Mouse (Mus musculus) ES-E14 (cell line): Measurements from ENCODE around the gene Supt4a.

ENCODE experiments used
- HCFC1 ChIP-seq: IDR thresholded peaks from 2 replicates; pipeline ENCODE4 v1.6.1; 2012; ENCODE audit warnings: low read length, inconsistent platforms, borderline replicate concordance; ENCODE audit not compliant: insufficient read depth
- ZC3H11A ChIP-seq: IDR thresholded peaks from 2 replicates; pipeline ENCODE4 v1.6.1; 2012; ENCODE audit warnings: low read depth, mild to moderate bottlenecking, inconsistent platforms, low read length, borderline replicate concordance

- TF ChIP-seq HCFC1 (no peak), ZC3H11A (no peak)
Measured at GRCm38 (mm10) chr11:87748132-87749119, 11.1 kb downstream of the Supt4a start.
